Mouse (Mus musculus) lung, adult 2 months (tissue): ENCODE data around the gene Eya4.

Experiments used
- CTCF ChIP-seq: fragments of 200-500 bp; IDR thresholded peaks from 2 replicates; pipeline ENCODE4 v1.5.1; 2011; ENCODE audit warnings: mild to moderate bottlenecking, low read length, control low read depth; ENCODE audit not compliant: insufficient read depth
- POLR2A ChIP-seq: fragments of 200-500 bp; IDR thresholded peaks from 2 replicates; pipeline ENCODE4 v1.6.1; 2011; ENCODE audit warnings: low read depth, mild to moderate bottlenecking, control low read depth, low read length, borderline replicate concordance; ENCODE audit errors: extremely low read depth

DNA sequence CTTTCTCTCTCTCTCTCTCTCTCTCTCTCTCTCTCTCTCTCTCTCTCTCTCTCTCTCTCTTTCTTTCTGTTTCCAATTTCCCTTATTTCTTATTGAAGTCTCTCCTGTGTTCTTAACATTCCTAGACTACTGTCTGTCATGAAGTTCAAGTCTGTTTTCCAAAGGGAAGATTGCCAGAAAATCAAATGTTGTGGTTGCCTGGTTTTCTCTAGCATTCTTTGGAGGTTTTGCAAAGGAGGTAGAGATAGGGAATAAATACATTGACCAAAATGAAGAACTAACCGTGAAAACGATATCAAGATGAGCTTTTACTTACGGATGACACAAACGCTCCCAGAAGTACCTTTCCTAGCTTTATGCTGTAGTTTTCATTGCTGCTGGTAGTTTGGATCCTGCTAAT lies 148.0 kb downstream of the Eya4 start:
- TF ChIP-seq CTCF (no peak), POLR2A (no peak)
